Mouse (Mus musculus): Measurements from ENCODE around the gene Kifc5b. TPM values are rescaled to one million over a fixed set of nuclear protein-coding genes. Genes with fewer than 3 reads are reported as not detected.

Gene Kifc5b
- polyA plus RNA-seq, 1 experiment from 2014 or later, result 6.6 TPM

DNA sequence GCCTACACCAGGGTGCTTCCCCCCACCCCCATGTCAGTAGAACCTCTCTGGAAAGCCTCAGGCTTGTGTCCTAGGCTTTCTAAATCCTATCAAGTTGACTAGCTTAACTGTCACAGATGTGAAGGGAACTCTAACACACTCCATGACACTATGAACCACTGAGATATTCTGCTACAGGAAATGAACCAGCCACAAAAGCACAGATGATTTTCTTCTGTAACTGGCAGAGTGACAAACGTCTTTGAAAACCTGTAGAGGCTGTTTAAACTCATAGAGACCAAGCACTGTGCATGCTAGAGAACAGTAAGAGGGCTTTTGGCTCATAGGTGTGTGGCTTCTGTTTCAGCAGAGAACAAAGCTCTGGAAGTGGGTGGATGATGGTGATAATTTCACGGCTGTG lies 64.2 kb downstream of the Kifc5b start:
- ATAC-seq, result no peak
- Histone ChIP-seq H3K4me2 (no peak overlapping the region), H3K27me3 (replicated peaks) (no peaks in the 10 kb centered on the region)

More for the DNA sequence above, 64.2 kb downstream of the Kifc5b start:
- 33% methylated on average over 2 of the region's 2 CpGs for WGBS (ENCODE audit: insufficient replicate concordance)
- H3K36me3 ChIP-seq, result peaks cover 36% of the 10 kb centered on the region
- no peaks in the 10 kb centered on the region for H3K9me3 ChIP-seq (replicated peaks)
- no peak overlapping the region for H3K4me3 ChIP-seq
- H3K27ac ChIP-seq, result 0 out of 2 replicates have a peak overlapping the region, but pooled peaks have one; percentile 4
- H3K9ac ChIP-seq, result no peak overlapping the region
- peaks cover 9% of the 10 kb centered on the region for H3K4me1 ChIP-seq

Small RNA genes within 50 kb of the gene (microRNA-seq; reads per million reads assigned to microRNA genes)
- not detected for gene Gm27775
- not detected for gene Mir3083
- gene Mir6968, result 1.4 reads per million

Other genes with a start within 250 kb of the Kifc5b start
- gene Crebrf, start 201.4 kb upstream of the Kifc5b start, polyA plus RNA-seq (2016; fragmentation: Nextera tagmentation; extraction: Ambion mirVana), result 1.7 and 2.1 TPM in 2 replicates
- 28.3 and 31.0 TPM in 2 replicates for gene Bnip1, start 136.0 kb upstream of the Kifc5b start, polyA plus RNA-seq (2016; fragmentation: Nextera tagmentation; extraction: Ambion mirVana)
- gene Nkx2-5, start 72.1 kb upstream of the Kifc5b start, polyA plus RNA-seq (2016; fragmentation: Nextera tagmentation; extraction: Ambion mirVana), result 0.13 and 0.19 TPM in 2 replicates
- 2.7 TPM in 2 replicates for gene Phf1, start 16.0 kb downstream of the Kifc5b start, polyA plus RNA-seq (2016; fragmentation: Nextera tagmentation; extraction: Ambion mirVana)
- 119 and 129 TPM in 2 replicates for gene Cuta, start 22.5 kb downstream of the Kifc5b start, polyA plus RNA-seq (2016; fragmentation: Nextera tagmentation; extraction: Ambion mirVana)
- 0.29 and 0.36 TPM in 2 replicates for gene Syngap1, start 24.2 kb downstream of the Kifc5b start, polyA plus RNA-seq (2016; fragmentation: Nextera tagmentation; extraction: Ambion mirVana)
- gene Zbtb9, start 56.1 kb downstream of the Kifc5b start, polyA plus RNA-seq (2016; fragmentation: Nextera tagmentation; extraction: Ambion mirVana), result 8.9 and 9.2 TPM in 2 replicates
- 2.7 and 3.2 TPM in 2 replicates for gene Bak1, start 111.9 kb downstream of the Kifc5b start, polyA plus RNA-seq (2016; fragmentation: Nextera tagmentation; extraction: Ambion mirVana)
- 1.2 and 1.3 TPM in 2 replicates for gene Itpr3, start 140.2 kb downstream of the Kifc5b start, polyA plus RNA-seq (2016; fragmentation: Nextera tagmentation; extraction: Ambion mirVana)
- 254 and 262 TPM in 2 replicates for gene Uqcc2, start 216.8 kb downstream of the Kifc5b start, polyA plus RNA-seq (2016; fragmentation: Nextera tagmentation; extraction: Ambion mirVana)